Mouse (Mus musculus): ENCODE results near the gene Filip1. TPM values are rescaled to one million over a fixed set of nuclear protein-coding genes. Genes with fewer than 3 reads are reported as not detected.
A peak's percentile ranks its signal among the peaks of the same experiment; 100 is the strongest.

The Filip1 gene
- polyA plus RNA-seq, 1 experiment from 2014 or later, result 3.2 TPM

GRCm38 (mm10) chr9:79807178-79807577 lies 205.5 kb downstream of the Filip1 start:
- Histone ChIP-seq H3K9me3 (no peaks in the 10 kb centered on the region), H3K27me3 (no peaks in the 10 kb centered on the region), H3K4me3 (no peak overlapping the region), H3K36me3 (no peaks in the 10 kb centered on the region), H3K4me2 (replicated peaks) (no peak overlapping the region), H3K4me1 (no peaks in the 10 kb centered on the region), H3K27ac (replicated peaks) (no peak overlapping the region), H3K9ac (replicated peaks) (no peak overlapping the region)
- no peak for ATAC-seq (replicated peaks)
- 49% methylated on average over 4 of the region's 4 CpGs for WGBS

- H3K4me2 ChIP-seq (replicated peaks), result no peak overlapping the region
- 51% methylated on average over 12 of the region's 12 CpGs for WGBS
- H3K27ac ChIP-seq (replicated peaks), result no peak overlapping the region
Observed at GRCm38 (mm10) chr9:79806317-79807075, 206.2 kb downstream of the Filip1 start.

GRCm38 (mm10) chr9:79805426-79805825 lies 207.2 kb downstream of the Filip1 start:
- Histone ChIP-seq H3K36me3 (no peaks in the 10 kb centered on the region), H3K27ac (replicated peaks) (no peak overlapping the region), H3K27me3 (no peaks in the 10 kb centered on the region), H3K4me3 (no peak overlapping the region), H3K4me2 (replicated peaks) (no peak overlapping the region), H3K9ac (replicated peaks) (no peak overlapping the region), H3K9me3 (no peaks in the 10 kb centered on the region), H3K4me1 (no peaks in the 10 kb centered on the region)
- no peak for ATAC-seq (replicated peaks)
- WGBS, result 91% methylated on average over 10 of the region's 10 CpGs

More at GRCm38 (mm10) chr9:79806317-79807075, 206.2 kb downstream of the Filip1 start:
- Histone ChIP-seq H3K27me3 (no peaks in the 10 kb centered on the region), H3K36me3 (no peaks in the 10 kb centered on the region), H3K4me3 (no peak overlapping the region), H3K4me1 (no peaks in the 10 kb centered on the region), H3K9ac (replicated peaks) (no peak overlapping the region), H3K9me3 (no peaks in the 10 kb centered on the region)
- peak; percentile 72; the same call in 1 of the 2 replicates for ATAC-seq (replicated peaks)

- no peak overlapping the region for H3K4me3 ChIP-seq
- H3K27ac ChIP-seq (replicated peaks), result no peak overlapping the region
- no peak overlapping the region for H3K9ac ChIP-seq (replicated peaks)
- H3K27me3 ChIP-seq, result no peaks in the 10 kb centered on the region
- ATAC-seq (replicated peaks), result no peak
- H3K36me3 ChIP-seq, result no peaks in the 10 kb centered on the region
- 75% methylated on average over 7 of the region's 7 CpGs for WGBS
- no peak overlapping the region for H3K4me2 ChIP-seq (replicated peaks)
- no peaks in the 10 kb centered on the region for H3K9me3 ChIP-seq
- H3K4me1 ChIP-seq, result peaks cover 9% of the 10 kb centered on the region
Observed at GRCm38 (mm10) chr9:79796461-79797135, 216.1 kb downstream of the Filip1 start.

- WGBS, result 93% methylated on average over 1 of the region's 1 CpGs
Observed at GRCm38 (mm10) chr9:79795076-79795475, 217.6 kb downstream of the Filip1 start.

GRCm38 (mm10) chr9:79792841-79793835 lies 219.5 kb downstream of the Filip1 start, which contains the start of gene Tmem30a:
Tmem30a (minus strand) TSS chr9:79793507.
- peak; percentile 99 for ATAC-seq (replicated peaks)
- WGBS, result under 1% methylated on average over 91 of the region's 91 CpGs

More at GRCm38 (mm10) chr9:79795076-79795475, 217.6 kb downstream of the Filip1 start:
- Histone ChIP-seq H3K36me3 (no peaks in the 10 kb centered on the region), H3K9me3 (no peaks in the 10 kb centered on the region), H3K9ac (replicated peaks) (no peak overlapping the region), H3K27me3 (no peaks in the 10 kb centered on the region), H3K27ac (replicated peaks) (no peak overlapping the region), H3K4me2 (replicated peaks) (no peak overlapping the region), H3K4me3 (no peak overlapping the region), H3K4me1 (peaks cover 19% of the 10 kb centered on the region)
- ATAC-seq (replicated peaks), result no peak

GRCm38 (mm10) chr9:79785794-79786085 lies 226.9 kb downstream of the Filip1 start:
- Histone ChIP-seq H3K36me3 (no peaks in the 10 kb centered on the region), H3K9ac (replicated peaks) (no peak overlapping the region), H3K27ac (replicated peaks) (no peak overlapping the region), H3K4me3 (no peak overlapping the region), H3K9me3 (no peaks in the 10 kb centered on the region), H3K27me3 (no peaks in the 10 kb centered on the region), H3K4me2 (replicated peaks) (no peak overlapping the region), H3K4me1 (peaks cover 28% of the 10 kb centered on the region)
- ATAC-seq (replicated peaks), result no peak
- WGBS, result 70% methylated on average over 2 of the region's 2 CpGs

More at GRCm38 (mm10) chr9:79792841-79793835, 219.5 kb downstream of the Filip1 start, which contains the start of gene Tmem30a:
- Histone ChIP-seq H3K9ac (replicated peaks) (peak within 1 kb of the TSS; percentile 95), H3K4me3 (peak within 1 kb of the TSS; percentile 96), H3K27me3 (no peaks in the 10 kb centered on the region), H3K4me2 (replicated peaks) (peak within 1 kb of the TSS; percentile 57), H3K36me3 (no peaks in the 10 kb centered on the region), H3K27ac (replicated peaks) (peak within 1 kb of the TSS; percentile 92), H3K9me3 (no peaks in the 10 kb centered on the region), H3K4me1 (peaks cover 26% of the 10 kb centered on the region)

- Histone ChIP-seq H3K4me2 (replicated peaks) (no peak overlapping the region), H3K27ac (replicated peaks) (no peak overlapping the region), H3K9me3 (no peaks in the 10 kb centered on the region), H3K27me3 (no peaks in the 10 kb centered on the region), H3K9ac (replicated peaks) (no peak overlapping the region), H3K4me1 (peaks cover 25% of the 10 kb centered on the region), H3K4me3 (no peak overlapping the region), H3K36me3 (no peaks in the 10 kb centered on the region)
- 80% methylated on average over 2 of the region's 2 CpGs for WGBS
- no peak for ATAC-seq (replicated peaks)
Observed at GRCm38 (mm10) chr9:79784934-79785793, 227.5 kb downstream of the Filip1 start.

- no peak overlapping the region for H3K4me2 ChIP-seq (replicated peaks)
- H3K9me3 ChIP-seq, result no peaks in the 10 kb centered on the region
- no peak overlapping the region for H3K9ac ChIP-seq (replicated peaks)
- ATAC-seq (replicated peaks), result no peak
- WGBS, result 37% methylated on average over 3 of the region's 3 CpGs
- H3K4me1 ChIP-seq, result peaks cover 23% of the 10 kb centered on the region
- no peaks in the 10 kb centered on the region for H3K27me3 ChIP-seq
- H3K36me3 ChIP-seq, result no peaks in the 10 kb centered on the region
- H3K4me3 ChIP-seq, result no peak overlapping the region
- H3K27ac ChIP-seq (replicated peaks), result no peak overlapping the region
Observed at GRCm38 (mm10) chr9:79784439-79784838, 228.2 kb downstream of the Filip1 start.

GRCm38 (mm10) chr9:79779354-79779753 lies 233.3 kb downstream of the Filip1 start:
- 66% methylated on average over 2 of the region's 2 CpGs for WGBS
- H3K4me1 ChIP-seq, result peaks cover 2% of the 10 kb centered on the region; the same call in 1 of the 2 replicates
- no peak overlapping the region for H3K9ac ChIP-seq (replicated peaks)
- H3K27me3 ChIP-seq, result no peaks in the 10 kb centered on the region
- no peak for ATAC-seq (replicated peaks)
- H3K4me2 ChIP-seq (replicated peaks), result no peak overlapping the region
- H3K27ac ChIP-seq (replicated peaks), result no peak overlapping the region
- H3K9me3 ChIP-seq, result no peaks in the 10 kb centered on the region
- H3K4me3 ChIP-seq, result no peak overlapping the region
- peaks cover 8% of the 10 kb centered on the region for H3K36me3 ChIP-seq

- no peak overlapping the region for H3K4me2 ChIP-seq (replicated peaks)
- H3K27ac ChIP-seq (replicated peaks), result no peak overlapping the region
- no peak for ATAC-seq (replicated peaks)
Observed at GRCm38 (mm10) chr9:79766991-79767545, 245.6 kb downstream of the Filip1 start.

More at GRCm38 (mm10) chr9:79766991-79767545, 245.6 kb downstream of the Filip1 start:
- H3K9me3 ChIP-seq, result no peaks in the 10 kb centered on the region
- no peak overlapping the region for H3K9ac ChIP-seq (replicated peaks)
- peaks cover 4% of the 10 kb centered on the region; the same call in 1 of the 2 replicates for H3K36me3 ChIP-seq
- WGBS, result 95% methylated on average over 5 of the region's 5 CpGs
- no peaks in the 10 kb centered on the region for H3K4me1 ChIP-seq
- H3K4me3 ChIP-seq, result no peak overlapping the region
- H3K27me3 ChIP-seq, result no peaks in the 10 kb centered on the region
